Mouse (Mus musculus): ENCODE measurements around the gene Stxbp3. TPM values are rescaled to one million over a fixed set of nuclear protein-coding genes. Genes with fewer than 3 reads are reported as not detected.

The Stxbp3 gene
- polyA plus RNA-seq, 1 experiment from 2014 or later, result 25.1 TPM

GRCm38 (mm10) chr3:108770725-108771368, 69.5 kb downstream of the Stxbp3 start:
- Histone ChIP-seq H3K4me3 (no peak overlapping the region), H3K4me2 (replicated peaks) (no peak overlapping the region), H3K36me3 (no peaks in the 10 kb centered on the region), H3K9ac (no peak overlapping the region), H3K27me3 (no peaks in the 10 kb centered on the region), H3K4me1 (0 out of 2 replicates have a peak, but pooled peaks cover 2% of the 10 kb centered on the region), H3K9me3 (replicated peaks) (no peaks in the 10 kb centered on the region), H3K27ac (no peak overlapping the region)
- 43% methylated on average over 6 of the region's 6 CpGs for WGBS
- peak; percentile 72 for ATAC-seq (ENCODE audit: low FRiP score)

- Histone ChIP-seq H3K27me3 (no peaks in the 10 kb centered on the region), H3K4me3 (no peak overlapping the region), H3K9me3 (replicated peaks) (no peaks in the 10 kb centered on the region), H3K4me1 (0 out of 2 replicates have a peak, but pooled peaks cover 2% of the 10 kb centered on the region), H3K36me3 (no peaks in the 10 kb centered on the region), H3K9ac (no peak overlapping the region), H3K27ac (no peak overlapping the region), H3K4me2 (replicated peaks) (no peak overlapping the region)
- no peak for ATAC-seq (ENCODE audit: low FRiP score)
- 85% methylated on average over 6 of the region's 6 CpGs for WGBS
Observed at GRCm38 (mm10) chr3:108769547-108769946, 70.8 kb downstream of the Stxbp3 start.

- Histone ChIP-seq H3K9me3 (replicated peaks) (no peaks in the 10 kb centered on the region), H3K4me1 (0 out of 2 replicates have a peak, but pooled peaks cover 2% of the 10 kb centered on the region), H3K4me2 (replicated peaks) (no peak overlapping the region), H3K9ac (no peak overlapping the region), H3K36me3 (no peaks in the 10 kb centered on the region), H3K27ac (no peak overlapping the region), H3K4me3 (no peak overlapping the region), H3K27me3 (no peaks in the 10 kb centered on the region)
- 84% methylated on average over 10 of the region's 10 CpGs for WGBS
- no peak for ATAC-seq (ENCODE audit: low FRiP score)
Observed at GRCm38 (mm10) chr3:108767416-108767815, 72.9 kb downstream of the Stxbp3 start.

GRCm38 (mm10) chr3:108766943-108767342, 73.4 kb downstream of the Stxbp3 start:
- Histone ChIP-seq H3K27ac (no peak overlapping the region), H3K4me3 (no peak overlapping the region), H3K4me1 (0 out of 2 replicates have a peak, but pooled peaks cover 2% of the 10 kb centered on the region), H3K9ac (no peak overlapping the region), H3K36me3 (no peaks in the 10 kb centered on the region), H3K4me2 (replicated peaks) (no peak overlapping the region), H3K27me3 (no peaks in the 10 kb centered on the region), H3K9me3 (replicated peaks) (no peaks in the 10 kb centered on the region)
- WGBS, result 80% methylated on average over 7 of the region's 7 CpGs
- ATAC-seq (ENCODE audit: low FRiP score), result no peak

- no peak for ATAC-seq (ENCODE audit: low FRiP score)
Observed at GRCm38 (mm10) chr3:108765476-108765875, 74.8 kb downstream of the Stxbp3 start.

GRCm38 (mm10) chr3:108764976-108765375, 75.3 kb downstream of the Stxbp3 start:
- H3K4me2 ChIP-seq (replicated peaks), result no peak overlapping the region
- 65% methylated on average over 7 of the region's 7 CpGs for WGBS
- no peak overlapping the region for H3K4me3 ChIP-seq
- no peak overlapping the region for H3K27ac ChIP-seq
- no peaks in the 10 kb centered on the region for H3K9me3 ChIP-seq (replicated peaks)
- no peaks in the 10 kb centered on the region for H3K4me1 ChIP-seq
- no peaks in the 10 kb centered on the region for H3K36me3 ChIP-seq
- no peak for ATAC-seq (ENCODE audit: low FRiP score)
- no peak overlapping the region for H3K9ac ChIP-seq
- H3K27me3 ChIP-seq, result no peaks in the 10 kb centered on the region

More at GRCm38 (mm10) chr3:108765476-108765875, 74.8 kb downstream of the Stxbp3 start:
- Histone ChIP-seq H3K36me3 (no peaks in the 10 kb centered on the region), H3K27me3 (no peaks in the 10 kb centered on the region), H3K9ac (no peak overlapping the region), H3K27ac (no peak overlapping the region), H3K9me3 (replicated peaks) (no peaks in the 10 kb centered on the region), H3K4me1 (no peaks in the 10 kb centered on the region), H3K4me2 (replicated peaks) (no peak overlapping the region), H3K4me3 (no peak overlapping the region)
- WGBS, result 85% methylated on average over 7 of the region's 7 CpGs

- no peak overlapping the region for H3K27ac ChIP-seq
- H3K27me3 ChIP-seq, result no peaks in the 10 kb centered on the region
- no peaks in the 10 kb centered on the region for H3K4me1 ChIP-seq
- no peak for ATAC-seq (ENCODE audit: low FRiP score)
- 73% methylated on average over 2 of the region's 2 CpGs for WGBS
- no peak overlapping the region for H3K4me3 ChIP-seq
- no peaks in the 10 kb centered on the region for H3K9me3 ChIP-seq (replicated peaks)
- H3K36me3 ChIP-seq, result no peaks in the 10 kb centered on the region
- no peak overlapping the region for H3K4me2 ChIP-seq (replicated peaks)
- no peak overlapping the region for H3K9ac ChIP-seq
Observed at GRCm38 (mm10) chr3:108763691-108764090, 76.6 kb downstream of the Stxbp3 start.

- Histone ChIP-seq H3K4me1 (no peaks in the 10 kb centered on the region), H3K4me2 (replicated peaks) (no peak overlapping the region), H3K27me3 (no peaks in the 10 kb centered on the region), H3K9me3 (replicated peaks) (no peaks in the 10 kb centered on the region), H3K4me3 (no peak overlapping the region), H3K36me3 (no peaks in the 10 kb centered on the region), H3K9ac (no peak overlapping the region), H3K27ac (no peak overlapping the region)
- ATAC-seq (ENCODE audit: low FRiP score), result no peak
- WGBS, result 90% methylated on average over 7 of the region's 7 CpGs
Observed at GRCm38 (mm10) chr3:108762597-108763111, 77.7 kb downstream of the Stxbp3 start.

- H3K4me1 ChIP-seq, result no peaks in the 10 kb centered on the region
Observed at GRCm38 (mm10) chr3:108759566-108760420, 80.5 kb downstream of the Stxbp3 start.

GRCm38 (mm10) chr3:108757570-108757969, 82.8 kb downstream of the Stxbp3 start:
- no peak for ATAC-seq (ENCODE audit: low FRiP score)
- H3K9ac ChIP-seq, result no peak overlapping the region
- H3K4me3 ChIP-seq, result no peak overlapping the region
- H3K27me3 ChIP-seq, result no peaks in the 10 kb centered on the region
- no peaks in the 10 kb centered on the region for H3K36me3 ChIP-seq
- no peaks in the 10 kb centered on the region for H3K4me1 ChIP-seq
- no peaks in the 10 kb centered on the region for H3K9me3 ChIP-seq (replicated peaks)
- WGBS, result 85% methylated on average over 9 of the region's 9 CpGs
- H3K4me2 ChIP-seq (replicated peaks), result no peak overlapping the region
- H3K27ac ChIP-seq, result no peak overlapping the region

More at GRCm38 (mm10) chr3:108759566-108760420, 80.5 kb downstream of the Stxbp3 start:
- Histone ChIP-seq H3K4me3 (no peak overlapping the region), H3K36me3 (no peaks in the 10 kb centered on the region), H3K27ac (no peak overlapping the region), H3K27me3 (no peaks in the 10 kb centered on the region), H3K4me2 (replicated peaks) (no peak overlapping the region), H3K9ac (no peak overlapping the region), H3K9me3 (replicated peaks) (no peaks in the 10 kb centered on the region)
- ATAC-seq (ENCODE audit: low FRiP score), result no peak
- WGBS, result 83% methylated on average over 11 of the region's 11 CpGs

GRCm38 (mm10) chr3:108756131-108756530, 84.2 kb downstream of the Stxbp3 start:
- no peaks in the 10 kb centered on the region for H3K9me3 ChIP-seq (replicated peaks)
- H3K36me3 ChIP-seq, result no peaks in the 10 kb centered on the region
- H3K4me1 ChIP-seq, result no peaks in the 10 kb centered on the region
- H3K9ac ChIP-seq, result no peak overlapping the region
- no peak overlapping the region for H3K4me2 ChIP-seq (replicated peaks)
- no peak for ATAC-seq (ENCODE audit: low FRiP score)
- H3K27ac ChIP-seq, result no peak overlapping the region
- H3K4me3 ChIP-seq, result no peak overlapping the region
- no peaks in the 10 kb centered on the region for H3K27me3 ChIP-seq
- WGBS, result 82% methylated on average over 1 of the region's 1 CpGs

- Histone ChIP-seq H3K27ac (no peak overlapping the region), H3K4me2 (replicated peaks) (no peak overlapping the region), H3K9me3 (replicated peaks) (no peaks in the 10 kb centered on the region), H3K27me3 (no peaks in the 10 kb centered on the region), H3K36me3 (no peaks in the 10 kb centered on the region), H3K4me3 (no peak overlapping the region), H3K9ac (no peak overlapping the region), H3K4me1 (no peaks in the 10 kb centered on the region)
- ATAC-seq (ENCODE audit: low FRiP score), result no peak
- 86% methylated on average over 2 of the region's 2 CpGs for WGBS
Observed at GRCm38 (mm10) chr3:108755542-108755941, 84.8 kb downstream of the Stxbp3 start.
